Comparison of ENCODE assay signal across 10 mouse cellular contexts in the genomic region with DNA sequence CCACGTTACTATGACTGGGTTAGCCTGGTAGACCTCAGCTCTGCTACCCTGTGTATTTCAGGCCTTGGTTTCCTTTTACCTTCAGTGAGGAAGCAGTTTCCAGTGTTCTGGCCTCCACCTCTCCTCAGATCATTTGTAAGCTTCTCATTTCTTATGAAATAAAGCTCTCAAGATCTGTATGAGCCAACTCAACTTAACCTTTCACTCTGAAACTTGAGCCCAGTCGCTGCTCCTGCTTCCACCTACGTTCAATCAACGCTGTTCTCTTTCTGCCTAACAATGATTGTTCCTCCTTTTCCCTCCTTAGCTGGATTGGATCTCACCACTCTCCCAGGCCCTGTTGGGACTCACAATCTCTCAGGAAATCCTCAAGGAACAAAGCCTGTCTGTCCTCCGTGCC. TPM values are rescaled to one million over a fixed set of nuclear protein-coding genes. Genes with fewer than 3 reads are reported as not detected.
DNase-seq lines count a peak whose midpoint lies in the region; ATAC-seq and TF ChIP-seq lines count a peak whose summit lies in the region.
"Had no signal": no experiment of that assay in that cellular context is flagged by ENCODE, and none has a peak within 500 bp of the region (broad histone marks: within the 10 kb centered on the region; RNA-seq: fewer than 3 reads in every experiment).

No protein-coding gene starts in this region.

- no peak for TF ChIP-seq CTCF in lung, postnatal 0 days (IDR thresholded peaks at IDR 0.05)

- H3K9me3 ChIP-seq in hindbrain, embryonic 12.5 days (replicated peaks) = no peaks in the 10 kb centered on the region
- no peaks in the 10 kb centered on the region for H3K9me3 ChIP-seq in hindbrain, embryonic 11.5 days (ENCODE audit: control insufficient read depth, low read length)
- no peaks in the 10 kb centered on the region for H3K9me3 ChIP-seq in embryonic facial prominence, embryonic 13.5 days
- H3K9me3 ChIP-seq in lung, postnatal 0 days (ENCODE audit: low read length) = no peaks in the 10 kb centered on the region

- H3K4me2 ChIP-seq in hindbrain, embryonic 12.5 days (replicated peaks) = no peak overlapping the region
- H3K4me2 ChIP-seq in hindbrain, embryonic 11.5 days (replicated peaks; ENCODE audit: low read depth, low read length) = no peak overlapping the region
- H3K4me2 ChIP-seq in embryonic facial prominence, embryonic 13.5 days = peak overlapping the region; percentile 16; the same call in 1 of the 2 replicates
- no peak overlapping the region for H3K4me2 ChIP-seq in lung, postnatal 0 days (replicated peaks; ENCODE audit: low read depth, low read length)

- H3K9ac ChIP-seq in hindbrain, embryonic 12.5 days = no peak overlapping the region
- H3K9ac ChIP-seq in hindbrain, embryonic 11.5 days (ENCODE audit: low read depth, low read length) = no peak overlapping the region
- H3K9ac ChIP-seq in embryonic facial prominence, embryonic 13.5 days = no peak overlapping the region
- peak overlapping the region; percentile 30; the same call in 1 of the 2 replicates for H3K9ac ChIP-seq in lung, postnatal 0 days (replicated peaks; ENCODE audit: low read depth)
- H3K9ac ChIP-seq: liver, postnatal 0 days had no signal

- H3K27me3 ChIP-seq in hindbrain, embryonic 12.5 days = no peaks in the 10 kb centered on the region
- no peaks in the 10 kb centered on the region for H3K27me3 ChIP-seq in hindbrain, embryonic 11.5 days (ENCODE audit: control insufficient read depth, insufficient read depth, low read length)
- H3K27me3 ChIP-seq in embryonic facial prominence, embryonic 13.5 days = no peaks in the 10 kb centered on the region
- H3K27me3 ChIP-seq in lung, postnatal 0 days (replicated peaks; ENCODE audit: insufficient read depth, low read length) = no peaks in the 10 kb centered on the region

- H3K36me3 ChIP-seq in hindbrain, embryonic 12.5 days = peaks cover 28% of the 10 kb centered on the region
- no peaks in the 10 kb centered on the region for H3K36me3 ChIP-seq in hindbrain, embryonic 11.5 days (ENCODE audit: control insufficient read depth, insufficient read depth, low read length)
- H3K36me3 ChIP-seq in embryonic facial prominence, embryonic 13.5 days = peaks cover 24% of the 10 kb centered on the region
- H3K36me3 ChIP-seq in lung, postnatal 0 days (ENCODE audit: insufficient read depth, low read length) = no peaks in the 10 kb centered on the region

- TF ChIP-seq EP300 in lung, postnatal 0 days (IDR thresholded peaks at IDR 0.05) = no peak

- peaks cover 15% of the 10 kb centered on the region for H3K4me1 ChIP-seq in hindbrain, embryonic 12.5 days
- no peaks in the 10 kb centered on the region for H3K4me1 ChIP-seq in hindbrain, embryonic 11.5 days (replicated peaks; ENCODE audit: control insufficient read depth, insufficient read depth, low read length)
- peaks cover 16% of the 10 kb centered on the region for H3K4me1 ChIP-seq in embryonic facial prominence, embryonic 13.5 days
- no peaks in the 10 kb centered on the region for H3K4me1 ChIP-seq in lung, postnatal 0 days (ENCODE audit: insufficient read depth, low read depth, low read length)

- DNase-seq in hindbrain, embryonic 11.5 days (ENCODE audit: low spot score) = no peak
- peak; percentile 27 for DNase-seq in embryo, embryonic 10.5 days (ENCODE audit: low spot score)
- DNase-seq in lung, postnatal 0 days (ENCODE audit: low spot score) = peak; percentile 71
- DNase-seq in frontal cortex, postnatal 14 days (ENCODE audit: low spot score in 2 of 2) = no peak
- DNase-seq: cerebellum, adult 9-10 months; liver, postnatal 0 days; thymus, postnatal 25 days had no signal

- 56% methylated on average over 5 of the region's 5 CpGs for WGBS in hindbrain, embryonic 12.5 days
- WGBS in hindbrain, embryonic 11.5 days = 60% methylated on average over 5 of the region's 5 CpGs
- WGBS in embryonic facial prominence, embryonic 13.5 days = 24% methylated on average over 5 of the region's 5 CpGs
- 41% methylated on average over 5 of the region's 5 CpGs for WGBS in lung, postnatal 0 days

- no peak for ATAC-seq in hindbrain, embryonic 12.5 days (ENCODE audit: low FRiP score)
- ATAC-seq in hindbrain, embryonic 11.5 days (ENCODE audit: low FRiP score) = no peak
- ATAC-seq in embryonic facial prominence, embryonic 13.5 days (ENCODE audit: insufficient number of reproducible peaks, insufficient read depth, low FRiP score, low TSS enrichment, low read depth) = no peak
- ATAC-seq in lung, postnatal 0 days = peak; percentile 15; the same call in 1 of the 2 replicates
- no peak for ATAC-seq in cerebellum, adult (ENCODE audit: insufficient number of reproducible peaks, low FRiP score, low TSS enrichment)
- ATAC-seq: liver, postnatal 0 days had no signal

- no peak overlapping the region for H3K4me3 ChIP-seq in hindbrain, embryonic 12.5 days
- no peak overlapping the region for H3K4me3 ChIP-seq in hindbrain, embryonic 11.5 days (ENCODE audit: low read depth, low read length)
- H3K4me3 ChIP-seq in embryonic facial prominence, embryonic 13.5 days = no peak overlapping the region
- no peak overlapping the region for H3K4me3 ChIP-seq in lung, postnatal 0 days (ENCODE audit: low read depth, low read length)

- H3K27ac ChIP-seq in hindbrain, embryonic 12.5 days = 0 out of 2 replicates have a peak overlapping the region, but pooled peaks have one; percentile 35
- no peak overlapping the region for H3K27ac ChIP-seq in hindbrain, embryonic 11.5 days (ENCODE audit: low read depth, low read length)
- peak overlapping the region; percentile 63 for H3K27ac ChIP-seq in embryonic facial prominence, embryonic 13.5 days
- H3K27ac ChIP-seq in lung, postnatal 0 days (ENCODE audit: low read length) = peak overlapping the region; percentile 75

RNA-seq across cellular contexts. Expression of gene Ift81, which starts 2.7 kb away (rescaled TPM):
- 60.6 and 62.0 TPM in 2 replicates for polyA plus RNA-seq in hindbrain, embryonic 12.5 days (2016; fragmentation: Nextera tagmentation; extraction: Ambion mirVana)
- 46.1 and 49.1 TPM in 2 replicates for polyA plus RNA-seq in hindbrain, embryonic 11.5 days (2014; fragmentation: Nextera tagmentation; extraction: Ambion mirVana)
- polyA plus RNA-seq in embryonic facial prominence, embryonic 13.5 days (2015; fragmentation: Nextera tagmentation; extraction: Ambion mirVana) = 48.2 and 49.9 TPM in 2 replicates
- polyA plus RNA-seq in lung, postnatal 0 days (2015; fragmentation: Nextera tagmentation; extraction: Ambion mirVana) = 29.5 and 38.5 TPM in 2 replicates

RNA-seq across cellular contexts. Expression of gene P2rx7, which starts 32.1 kb away (rescaled TPM):
- 3.3 and 4.0 TPM in 2 replicates for polyA plus RNA-seq in hindbrain, embryonic 12.5 days (2016; fragmentation: Nextera tagmentation; extraction: Ambion mirVana)
- polyA plus RNA-seq in hindbrain, embryonic 11.5 days (2014; fragmentation: Nextera tagmentation; extraction: Ambion mirVana) = 3.4 and 3.5 TPM in 2 replicates
- polyA plus RNA-seq in embryonic facial prominence, embryonic 13.5 days (2015; fragmentation: Nextera tagmentation; extraction: Ambion mirVana) = 1.8 and 2.0 TPM in 2 replicates
- 6.7 and 7.0 TPM in 2 replicates for polyA plus RNA-seq in lung, postnatal 0 days (2015; fragmentation: Nextera tagmentation; extraction: Ambion mirVana)

Comparison
In these comparisons a context has a peak if more than half of its experiments do, and no peak if none do; other contexts are left out.
1. DNase-seq: peak in embryo, embryonic 10.5 days (single experiment) and lung, postnatal 0 days (single experiment); none in hindbrain, embryonic 11.5 days (single experiment) and frontal cortex, postnatal 14 days (0 of 2).